In the genomic region with DNA sequence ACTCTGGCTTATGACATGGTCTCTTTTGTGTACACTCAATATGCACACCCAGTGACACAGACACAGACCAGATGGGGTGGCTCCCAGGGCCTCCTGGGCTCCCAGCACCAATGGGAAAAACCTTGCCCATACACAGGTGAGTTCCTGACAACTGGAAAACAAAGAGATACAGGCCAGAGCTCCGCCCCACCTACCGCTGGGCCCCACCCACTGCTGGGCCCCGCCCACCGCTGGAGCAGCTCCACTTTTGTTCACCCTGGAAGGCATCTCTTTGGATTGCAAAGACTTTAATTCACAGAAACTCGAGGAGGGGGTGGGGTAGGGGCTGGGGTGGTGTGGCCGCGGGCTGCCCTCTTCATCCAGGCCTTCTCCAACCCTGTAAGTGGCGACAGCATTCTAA, we compare ENCODE assay signal across 11 mouse cellular contexts. TPM values are rescaled to one million over a fixed set of nuclear protein-coding genes. Genes with fewer than 3 reads are reported as not detected.
A peak's percentile ranks its signal among the peaks of the same experiment; 100 is the strongest.
DNase-seq lines count a peak whose midpoint lies in the region; ATAC-seq and TF ChIP-seq lines count a peak whose summit lies in the region.
"Had no signal": no experiment of that assay in that cellular context is flagged by ENCODE, and none has a peak within 500 bp of the region (broad histone marks: within the 10 kb centered on the region; RNA-seq: fewer than 3 reads in every experiment).

No protein-coding gene starts in this region.

- no peaks in the 10 kb centered on the region for H3K9me3 ChIP-seq in liver, postnatal 0 days (ENCODE audit: low read length)
- no peaks in the 10 kb centered on the region for H3K9me3 ChIP-seq in forebrain, embryonic 14.5 days (replicated peaks; ENCODE audit: control insufficient read depth, low read length)

- no peak overlapping the region for H3K4me2 ChIP-seq in liver, postnatal 0 days (ENCODE audit: low read depth, low read length)
- H3K4me2 ChIP-seq in forebrain, embryonic 14.5 days (ENCODE audit: low read length) = no peak overlapping the region

- H3K27ac ChIP-seq in liver, postnatal 0 days (ENCODE audit: low read depth) = no peak overlapping the region
- 0 out of 2 replicates have a peak overlapping the region, but pooled peaks have one; percentile 21 for H3K27ac ChIP-seq in forebrain, embryonic 14.5 days (ENCODE audit: low read depth, low read length)
- H3K27ac ChIP-seq: liver, embryonic 14.5 days had no signal

- 59% methylated on average over 8 of the region's 8 CpGs for WGBS in liver, postnatal 0 days (ENCODE audit: insufficient replicate concordance)
- WGBS in forebrain, embryonic 14.5 days = 14% methylated on average over 8 of the region's 8 CpGs

- TF ChIP-seq EP300 in liver, postnatal 0 days (IDR thresholded peaks at IDR 0.05; ENCODE audit: low read depth) = no peak

- H3K4me1 ChIP-seq in liver, postnatal 0 days (ENCODE audit: insufficient read depth) = peaks cover 9% of the 10 kb centered on the region; the same call in 1 of the 2 replicates
- peaks cover 55% of the 10 kb centered on the region for H3K4me1 ChIP-seq in forebrain, embryonic 14.5 days (ENCODE audit: control insufficient read depth, insufficient read depth, low read length)

- H3K27me3 ChIP-seq in liver, postnatal 0 days (ENCODE audit: insufficient read depth, low read length) = no peaks in the 10 kb centered on the region
- no peaks in the 10 kb centered on the region for H3K27me3 ChIP-seq in forebrain, embryonic 14.5 days (replicated peaks; ENCODE audit: control insufficient read depth, insufficient read depth, low read length)

- DNase-seq in liver = peak; percentile 45
- DNase-seq in liver, postnatal 0 days = no peak
- DNase-seq in R1 (ENCODE audit: low read depth, low spot score) = peak; percentile 82
- no peak for DNase-seq in forebrain, embryonic 14.5 days (ENCODE audit: low spot score)
- DNase-seq in lung, postnatal 10 days = peak; percentile 43
- no peak for DNase-seq in adipocyte (ENCODE audit: low spot score)
- no peak for DNase-seq in layer of hippocampus, adult 9-10 months (ENCODE audit: low spot score)
- DNase-seq: cerebellum, postnatal 25 days; heart, postnatal 14 days; right cerebral cortex, postnatal 4 days had no signal

- H3K9ac ChIP-seq in liver, postnatal 0 days (replicated peaks) = no peak overlapping the region
- peak overlapping the region; percentile 8; the same call in 1 of the 2 replicates for H3K9ac ChIP-seq in forebrain, embryonic 14.5 days (ENCODE audit: low read length)
- H3K9ac ChIP-seq: liver, embryonic 14.5 days had no signal

- H3K4me3 ChIP-seq in liver, postnatal 0 days (ENCODE audit: low read depth, low read length) = no peak overlapping the region
- H3K4me3 ChIP-seq in forebrain, embryonic 14.5 days (ENCODE audit: low read depth, low read length) = no peak overlapping the region

- no peak for ATAC-seq in liver, postnatal 0 days
- ATAC-seq in forebrain, embryonic 14.5 days = no peak

- TF ChIP-seq CTCF in liver, postnatal 0 days (IDR thresholded peaks at IDR 0.05; ENCODE audit: low read depth) = no peak

- H3K36me3 ChIP-seq in liver, postnatal 0 days (replicated peaks; ENCODE audit: insufficient read depth, low read length) = peaks cover 12% of the 10 kb centered on the region
- H3K36me3 ChIP-seq in forebrain, embryonic 14.5 days (ENCODE audit: control insufficient read depth, insufficient read depth, low read length) = peaks cover 10% of the 10 kb centered on the region; the same call in 1 of the 2 replicates

RNA-seq across cellular contexts. Expression of a gene that starts 14.8 kb away (rescaled TPM):
- polyA plus RNA-seq in liver, postnatal 0 days (2015; fragmentation: Nextera tagmentation; extraction: Ambion mirVana) = 40.0 and 41.0 TPM in 2 replicates
- 82.5 and 84.3 TPM in 2 replicates for polyA plus RNA-seq in forebrain, embryonic 14.5 days (2014; fragmentation: Nextera tagmentation; extraction: Ambion mirVana)

Comparison
In these comparisons a context has a peak if more than half of its experiments do, and no peak if none do; other contexts are left out.
1. DNase-seq: peak in liver (single experiment), R1 (single experiment) and lung, postnatal 10 days (single experiment); none in liver, postnatal 0 days (single experiment), forebrain, embryonic 14.5 days (single experiment), adipocyte (single experiment) and layer of hippocampus, adult 9-10 months (single experiment).